Mouse (Mus musculus): ENCODE results near the gene Treml1.
"Not testable (repeated sequence)": the region's sequence is repeated elsewhere in the genome, so short reads cannot be mapped to it uniquely, and the experiment has no call there.

Treml1 gene

DNA sequence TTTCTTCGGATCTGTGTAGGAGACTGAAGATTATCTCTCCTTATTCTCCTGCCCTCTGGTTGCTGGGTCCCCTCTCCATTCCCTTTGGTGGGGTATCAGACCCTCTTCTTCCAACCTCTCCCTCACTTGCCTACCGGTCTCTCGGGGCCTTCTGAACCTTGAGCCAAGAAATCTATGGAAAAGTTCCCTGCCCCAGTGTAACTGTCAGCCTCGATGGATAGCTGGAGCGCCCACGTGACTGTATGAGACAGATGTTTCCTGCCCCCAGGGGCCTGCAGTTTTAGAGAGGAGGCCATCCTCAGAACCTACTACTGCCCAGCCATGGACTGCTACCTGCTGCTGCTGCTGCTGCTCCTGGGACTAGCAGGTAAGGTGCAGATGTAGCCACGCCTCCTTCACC lies at the start of gene Treml1:
Treml1 (plus strand) TSS at position 301 of the 400 bp plus-strand sequence.
- ATAC-seq (ENCODE audit: low TSS enrichment), result no peak

DNA sequence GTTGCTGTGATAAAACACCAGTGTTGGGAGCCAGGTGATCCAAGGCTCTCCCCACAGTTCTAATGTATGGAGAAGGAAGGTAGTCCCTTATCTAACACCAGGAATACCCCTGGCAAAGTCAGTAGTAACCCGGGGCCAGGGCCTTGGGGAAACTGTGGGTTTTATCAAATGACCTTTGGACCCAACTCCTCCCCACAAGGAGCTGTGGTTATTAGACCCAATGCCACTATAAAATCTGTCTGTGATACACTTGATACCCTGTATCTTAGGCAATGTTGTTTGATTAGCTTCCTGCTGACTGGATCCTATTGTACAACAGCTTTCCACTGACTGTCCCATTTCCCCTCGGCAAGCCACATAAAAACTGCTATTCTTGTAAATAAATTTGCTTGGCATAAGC lies 47.6 kb upstream of the Treml1 start:
- ATAC-seq (ENCODE audit: low TSS enrichment), result no peak

DNA sequence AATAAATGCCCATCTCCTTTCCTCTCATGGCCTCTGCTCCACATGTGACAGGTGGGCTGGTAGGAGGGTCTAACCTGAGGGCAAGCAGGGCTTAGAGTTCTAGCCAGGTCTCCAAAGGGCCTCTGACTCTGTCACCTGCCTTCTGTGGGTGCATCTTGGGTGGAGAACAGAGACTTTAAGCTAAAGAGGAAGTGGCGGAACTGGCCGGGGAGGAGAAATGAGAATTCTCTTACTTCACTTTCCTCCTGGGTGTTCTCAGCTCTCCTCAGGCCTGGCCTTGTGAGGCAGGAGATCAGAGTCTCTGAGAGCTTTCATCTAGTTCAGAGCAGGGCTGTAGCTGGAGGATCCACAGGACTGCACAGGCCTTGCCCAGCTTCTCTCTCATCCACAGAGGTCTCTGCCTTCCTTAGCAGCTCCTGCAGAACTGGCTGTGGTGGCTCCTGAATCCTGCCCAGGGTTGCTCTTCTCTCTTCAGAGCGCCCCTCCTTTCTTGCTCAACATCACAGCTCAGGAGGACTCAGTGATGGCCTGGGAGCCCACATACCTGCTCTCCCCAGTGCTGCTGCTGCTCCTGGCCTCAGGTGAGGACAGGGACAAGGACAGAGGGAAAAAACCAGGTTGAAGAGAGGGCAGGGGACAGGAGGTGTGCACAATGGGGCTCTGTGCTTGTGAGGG lies 43.7 kb upstream of the Treml1 start, which contains the start of gene B430306N03Rik:
B430306N03Rik (plus strand) TSS at position 237 of the 675 bp plus-strand sequence.
- not testable (repeated sequence) for ATAC-seq (ENCODE audit: low TSS enrichment)

DNA sequence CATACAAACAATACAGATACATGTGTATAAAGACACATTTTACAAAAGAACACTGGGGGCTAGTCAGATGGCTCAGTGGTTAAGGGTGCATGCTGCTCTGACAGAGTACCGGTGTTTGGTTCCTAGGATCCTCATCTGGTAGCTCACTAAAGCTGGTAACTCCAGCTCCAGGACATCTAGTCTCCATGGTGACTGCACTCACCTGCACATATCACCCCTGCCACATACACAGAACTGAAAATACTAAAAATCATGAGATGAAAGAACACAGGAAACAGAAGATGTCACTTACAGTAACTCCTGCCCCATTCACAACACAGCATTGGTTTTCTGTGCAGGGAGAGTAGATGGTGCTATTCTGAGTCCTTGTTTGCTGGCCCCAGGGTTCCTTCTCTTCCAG lies 41.0 kb upstream of the Treml1 start:
- no peak for ATAC-seq (ENCODE audit: low TSS enrichment)

DNA sequence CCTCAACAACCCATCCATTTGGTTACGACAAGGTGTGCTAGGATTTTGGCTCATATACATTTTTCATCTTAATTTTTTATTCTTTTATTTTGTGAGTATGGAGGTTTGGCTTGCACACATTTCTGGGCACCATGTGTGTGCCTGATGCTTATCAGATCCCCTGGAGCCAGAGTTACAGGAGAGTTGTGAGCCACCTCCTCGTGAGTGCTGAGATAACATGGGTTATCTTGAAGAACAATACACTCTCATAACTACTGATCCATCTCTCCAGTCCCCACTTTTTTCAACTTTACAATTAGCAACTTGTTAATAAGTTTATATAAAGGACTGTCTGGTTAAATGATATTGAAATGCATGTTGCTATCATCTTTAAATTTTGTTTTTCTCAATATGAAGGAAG lies 38.4 kb upstream of the Treml1 start:
- no peak for ATAC-seq (ENCODE audit: low TSS enrichment)

DNA sequence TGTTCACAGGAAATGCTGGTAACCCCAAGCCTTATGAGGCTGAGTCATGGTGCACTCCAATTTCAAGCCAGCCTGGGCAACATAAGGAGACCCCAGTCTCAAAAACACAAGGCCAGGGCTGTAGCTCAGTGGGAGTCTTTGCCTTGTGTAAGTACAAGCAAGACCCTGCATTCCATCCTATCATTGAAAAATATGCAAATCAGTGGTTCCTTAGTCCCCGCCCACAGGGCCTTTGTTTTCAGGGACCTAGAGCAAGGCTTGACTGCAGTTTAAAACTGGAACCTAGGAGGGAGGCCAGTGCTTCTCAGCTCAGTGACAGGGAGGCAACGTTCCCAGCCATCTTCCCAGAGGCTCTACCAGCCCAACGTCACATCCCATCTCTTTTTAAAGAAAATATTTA lies 36.5 kb upstream of the Treml1 start:
- ATAC-seq (ENCODE audit: low TSS enrichment), result no peak

DNA sequence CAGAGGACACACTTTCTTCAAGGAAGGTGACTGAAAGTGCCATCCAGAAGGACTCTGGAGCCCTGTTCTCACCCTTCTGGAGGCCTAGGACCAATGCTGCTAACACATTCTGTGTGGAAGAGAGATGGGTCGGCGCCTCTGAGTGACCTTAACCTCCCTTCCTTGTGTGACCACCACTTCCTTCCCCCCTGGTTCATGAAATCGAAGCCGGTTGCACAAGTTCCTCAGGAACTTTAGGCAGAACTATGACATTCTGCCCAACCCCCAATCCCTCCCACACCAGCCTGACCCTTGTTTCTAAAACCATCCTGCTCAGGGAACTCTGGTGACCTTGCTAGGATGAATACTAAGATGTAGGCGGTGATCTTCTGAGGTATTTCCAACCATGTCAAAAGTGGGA lies 35.5 kb upstream of the Treml1 start:
- no peak for ATAC-seq (ENCODE audit: low TSS enrichment)

DNA sequence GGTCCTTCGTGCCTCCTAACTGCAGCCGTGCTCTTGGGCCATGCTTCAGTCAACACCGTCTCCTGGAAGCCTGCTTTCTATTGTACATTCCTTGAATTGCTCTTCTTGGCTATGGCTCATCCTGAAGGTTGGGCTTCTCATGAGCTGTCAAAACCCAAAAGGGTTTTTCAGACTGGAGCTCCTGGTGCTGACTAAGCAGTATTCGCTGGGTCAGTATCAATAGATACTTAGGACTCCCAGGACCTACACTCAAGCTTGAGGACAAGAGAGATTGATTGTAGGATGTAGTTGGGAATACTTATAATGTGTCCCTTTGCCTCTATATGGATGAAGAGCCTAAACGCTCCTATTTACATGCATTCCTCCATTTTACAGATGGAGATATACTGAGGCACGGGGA lies 34.6 kb upstream of the Treml1 start:
- no peak for ATAC-seq (ENCODE audit: low TSS enrichment)

DNA sequence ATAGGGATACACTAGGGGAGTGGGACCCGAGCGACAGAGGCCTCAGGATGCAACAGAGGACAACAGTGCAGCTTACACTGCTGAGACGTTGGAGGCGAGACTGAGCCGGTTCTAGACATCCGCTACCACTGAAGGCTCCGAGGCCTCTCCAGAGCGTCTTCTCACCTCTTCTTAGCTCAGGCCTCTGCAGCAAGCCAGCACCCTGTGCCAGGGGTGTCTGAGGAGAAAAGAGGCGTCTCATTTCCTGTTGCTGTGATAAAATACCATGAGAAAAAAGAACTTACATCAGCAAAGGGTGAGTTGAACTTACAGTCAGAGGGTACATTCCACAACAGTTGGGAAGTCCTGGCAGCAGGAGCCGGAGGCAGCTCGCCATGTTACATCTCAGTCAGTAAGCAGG lies 34.1 kb upstream of the Treml1 start:
- ATAC-seq (ENCODE audit: low TSS enrichment), result no peak

DNA sequence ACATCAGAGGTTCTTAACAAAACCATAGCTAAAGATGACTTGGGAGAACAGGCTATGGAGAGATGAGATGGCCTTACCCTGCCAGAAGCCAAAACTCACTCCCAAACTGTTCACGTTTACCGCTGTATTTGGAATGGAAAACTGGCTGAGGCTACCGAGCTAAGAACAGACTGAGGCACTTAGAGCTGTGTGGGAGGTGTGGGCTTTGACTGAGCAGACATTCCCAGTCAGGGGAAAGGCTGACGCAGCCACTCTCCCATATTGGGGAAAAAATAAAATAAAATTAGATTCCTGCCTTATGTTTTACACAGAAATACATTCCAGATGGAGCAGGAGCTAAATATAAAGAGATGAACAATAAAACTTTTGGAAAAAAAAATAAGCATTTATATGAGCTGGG lies 33.1 kb upstream of the Treml1 start:
- ATAC-seq (ENCODE audit: low TSS enrichment), result peak; percentile 97

DNA sequence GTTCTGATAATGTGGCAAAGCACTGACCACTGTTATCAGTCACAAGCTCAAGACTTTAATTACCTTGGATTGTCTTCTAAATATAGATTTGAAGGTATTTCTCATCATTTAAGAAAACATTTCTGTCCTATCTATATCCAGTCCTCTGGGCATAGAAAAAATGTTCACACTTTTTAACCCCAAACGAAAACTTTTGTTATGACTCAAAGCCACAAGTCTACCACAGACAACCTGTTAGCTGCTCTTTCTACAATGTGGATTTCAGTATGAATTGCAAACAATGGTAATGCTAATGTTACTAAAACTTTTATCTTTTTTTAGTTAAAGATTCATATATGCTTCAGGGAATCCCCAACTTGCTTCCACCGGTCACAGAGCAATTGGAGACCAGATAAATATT lies 27.2 kb upstream of the Treml1 start:
- ATAC-seq (ENCODE audit: low TSS enrichment), result no peak

DNA sequence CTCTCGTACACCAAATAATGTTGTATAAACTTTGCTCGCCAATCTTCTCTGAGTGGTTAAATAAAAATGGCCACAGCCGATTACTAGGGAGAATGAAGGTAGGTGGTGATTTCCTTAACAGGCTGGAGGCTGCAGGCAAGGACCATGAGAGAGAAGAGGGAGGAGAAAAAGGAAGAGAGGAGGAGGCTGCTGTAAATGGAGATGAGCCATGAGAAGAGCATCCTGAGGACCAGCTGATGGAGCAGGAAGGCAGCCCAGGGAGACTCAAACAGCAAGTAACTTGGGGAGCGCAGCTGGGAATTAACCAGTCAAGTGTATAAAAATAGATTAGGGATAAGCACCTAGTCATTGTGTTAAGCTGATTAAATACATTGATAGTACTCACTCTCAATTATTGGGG lies 25.5 kb upstream of the Treml1 start:
- peak; percentile 55; the same call in 1 of the 2 replicates for ATAC-seq (ENCODE audit: low TSS enrichment)

DNA sequence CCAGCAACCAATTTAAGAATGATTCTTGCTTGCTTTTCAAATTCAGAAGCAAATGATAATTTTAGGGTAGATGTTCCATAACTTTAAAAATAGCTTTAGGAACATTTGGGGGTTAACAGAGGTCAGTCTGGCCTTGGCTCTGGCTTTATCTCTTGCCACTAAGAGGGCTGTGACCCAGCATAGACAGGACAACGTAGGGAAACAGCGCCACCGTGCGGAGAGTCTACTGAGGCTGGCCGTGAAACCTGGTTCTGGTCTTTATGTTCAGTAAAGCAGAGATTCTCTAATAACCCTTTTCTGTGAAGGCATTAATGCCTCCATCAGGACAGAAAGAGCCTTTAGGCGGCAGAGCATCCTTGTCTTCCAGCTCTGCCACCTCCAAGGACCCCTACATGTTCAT lies 22.9 kb upstream of the Treml1 start:
- ATAC-seq (ENCODE audit: low TSS enrichment), result peak; percentile 82

DNA sequence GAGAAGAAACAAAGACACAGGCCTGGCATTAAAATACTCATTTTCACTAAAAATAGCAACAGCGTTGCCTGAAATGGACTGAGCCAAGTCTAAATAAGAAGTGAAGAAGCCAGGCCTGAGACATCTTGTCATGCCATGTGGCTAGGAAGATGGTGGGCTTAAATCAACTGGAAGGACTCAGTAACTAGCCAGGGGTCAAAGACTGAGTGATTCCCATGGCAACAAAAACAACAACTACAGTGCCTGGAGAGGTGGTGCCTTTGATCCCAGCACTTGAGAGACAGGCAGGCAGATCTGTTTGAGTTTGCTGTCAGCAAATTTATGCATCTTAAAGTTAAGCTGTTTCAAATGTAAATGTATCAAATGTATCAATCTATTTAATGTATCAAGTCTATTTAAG lies 19.4 kb upstream of the Treml1 start:
- no peak for ATAC-seq (ENCODE audit: low TSS enrichment)

DNA sequence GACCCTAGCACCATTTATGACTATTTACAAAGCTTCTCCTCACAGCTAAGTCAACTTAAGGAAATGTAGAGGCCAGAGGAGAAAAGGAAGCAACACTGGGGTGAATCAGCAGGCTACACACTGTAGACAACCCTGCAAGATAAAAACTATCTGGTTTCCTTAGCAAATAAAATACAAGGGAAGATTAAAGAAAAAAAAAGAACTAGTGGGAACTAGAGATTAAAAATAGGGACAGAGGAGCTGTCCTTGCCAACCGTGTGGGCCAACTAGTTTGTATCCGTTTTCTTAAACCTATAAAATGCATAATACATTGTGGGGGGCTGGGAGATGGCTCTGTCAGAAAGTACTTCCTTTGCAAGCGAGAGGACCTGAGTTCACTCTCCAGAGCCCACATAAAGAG lies 17.8 kb upstream of the Treml1 start:
- peak; percentile 71 for ATAC-seq (ENCODE audit: low TSS enrichment)

DNA sequence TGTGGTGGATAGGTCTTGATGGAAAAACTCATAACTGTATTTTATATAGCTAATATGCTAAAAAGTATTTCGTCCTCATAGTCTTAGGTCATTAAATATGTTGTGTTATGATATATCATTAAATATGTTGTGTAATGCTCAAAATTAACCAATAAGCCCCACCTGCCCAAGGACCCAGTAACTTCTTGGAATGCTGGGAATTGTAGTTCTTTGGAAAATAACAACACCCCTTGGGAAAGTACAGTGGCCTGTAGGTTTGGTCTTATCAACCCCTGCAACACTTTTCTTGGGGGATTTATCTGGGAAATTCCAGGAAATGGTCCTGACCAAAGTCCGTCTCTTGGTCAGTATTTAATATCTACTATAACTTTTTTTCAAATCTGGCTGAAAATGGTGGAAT lies 16.7 kb upstream of the Treml1 start:
- no peak for ATAC-seq (ENCODE audit: low TSS enrichment)

DNA sequence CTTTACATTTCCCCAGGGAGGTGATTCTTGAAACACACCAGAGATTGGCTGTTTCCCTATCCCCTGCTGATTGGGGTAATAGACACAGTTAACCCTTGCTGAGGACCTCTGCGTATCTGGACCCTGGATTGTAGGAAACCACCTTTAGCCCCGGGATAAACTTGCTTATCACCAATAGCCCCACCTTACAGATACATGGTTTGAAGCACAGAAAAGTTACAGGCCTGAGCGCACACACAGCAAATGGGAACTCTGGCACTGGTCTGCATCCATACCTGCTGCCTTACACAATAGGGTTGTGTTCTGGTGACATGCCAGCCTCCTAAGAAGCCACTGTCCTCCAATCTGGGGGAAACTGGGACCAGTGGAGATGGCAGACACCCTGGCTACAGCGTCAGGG lies 13.9 kb upstream of the Treml1 start:
- no peak for ATAC-seq (ENCODE audit: low TSS enrichment)

DNA sequence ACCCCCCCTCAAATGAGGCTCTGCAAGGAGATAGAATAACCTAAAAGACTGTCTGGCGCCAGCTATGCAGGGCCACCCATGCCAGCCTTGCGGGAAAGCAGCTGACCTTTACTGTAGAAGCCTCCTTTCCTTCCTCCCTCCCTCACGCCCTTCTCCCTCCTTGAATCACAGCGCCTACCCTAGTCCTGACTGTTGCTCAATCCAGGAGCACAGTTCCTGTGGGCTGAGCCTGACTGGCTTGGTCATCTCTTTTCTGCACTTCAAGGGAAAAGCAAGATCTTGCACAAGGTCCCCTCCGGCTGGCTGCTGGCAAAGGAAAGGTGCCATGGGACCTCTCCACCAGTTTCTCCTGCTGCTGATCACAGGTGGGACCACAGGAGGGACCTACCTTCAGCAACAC lies 13.5 kb upstream of the Treml1 start, which contains the start of gene Trem2:
Trem2 (plus strand) TSS at position 171 of the 400 bp plus-strand sequence.
- ATAC-seq (ENCODE audit: low TSS enrichment), result peak; percentile 29; the same call in 1 of the 2 replicates

DNA sequence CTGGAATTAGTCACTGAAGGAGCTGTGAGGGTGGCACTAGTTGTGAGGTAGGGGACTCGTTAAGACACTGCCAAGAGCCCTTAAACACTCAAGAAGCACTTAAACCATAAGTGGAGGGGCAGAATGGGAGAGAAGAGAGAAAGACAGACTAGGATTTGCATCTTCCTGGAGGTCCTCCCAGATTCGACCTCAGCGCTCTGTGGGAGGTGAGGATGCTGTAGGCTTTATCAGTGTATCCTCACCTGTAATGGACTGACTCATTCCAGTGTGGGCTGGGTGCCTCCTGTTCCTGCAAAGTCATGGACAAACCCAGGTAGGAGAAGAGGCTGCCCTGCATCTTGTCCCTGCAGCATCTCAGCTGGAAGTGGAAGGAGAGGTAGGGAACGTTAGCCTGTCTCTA lies 12.9 kb upstream of the Treml1 start:
- ATAC-seq (ENCODE audit: low TSS enrichment), result peak; percentile 14; the same call in 1 of the 2 replicates

DNA sequence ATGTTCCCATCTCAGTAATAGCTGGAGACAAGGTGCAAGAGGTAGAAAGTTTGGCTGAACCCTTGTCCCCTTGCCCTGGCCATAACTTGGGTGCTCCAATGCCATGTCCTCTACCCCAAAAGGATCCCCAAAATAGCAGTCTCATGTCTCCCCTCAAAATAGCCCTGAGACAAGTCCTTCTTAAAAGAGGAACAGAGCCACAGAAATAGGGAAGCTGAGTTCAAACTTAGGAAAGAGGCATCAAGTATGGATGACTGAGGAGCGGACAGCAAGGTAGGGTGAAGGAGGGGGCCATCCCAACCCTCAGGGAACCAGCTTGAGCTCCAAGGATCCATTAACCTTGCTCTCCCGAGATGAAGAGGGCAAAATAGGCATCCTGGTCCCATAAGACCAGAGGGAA lies 12.4 kb upstream of the Treml1 start:
- ATAC-seq (ENCODE audit: low TSS enrichment), result no peak

DNA sequence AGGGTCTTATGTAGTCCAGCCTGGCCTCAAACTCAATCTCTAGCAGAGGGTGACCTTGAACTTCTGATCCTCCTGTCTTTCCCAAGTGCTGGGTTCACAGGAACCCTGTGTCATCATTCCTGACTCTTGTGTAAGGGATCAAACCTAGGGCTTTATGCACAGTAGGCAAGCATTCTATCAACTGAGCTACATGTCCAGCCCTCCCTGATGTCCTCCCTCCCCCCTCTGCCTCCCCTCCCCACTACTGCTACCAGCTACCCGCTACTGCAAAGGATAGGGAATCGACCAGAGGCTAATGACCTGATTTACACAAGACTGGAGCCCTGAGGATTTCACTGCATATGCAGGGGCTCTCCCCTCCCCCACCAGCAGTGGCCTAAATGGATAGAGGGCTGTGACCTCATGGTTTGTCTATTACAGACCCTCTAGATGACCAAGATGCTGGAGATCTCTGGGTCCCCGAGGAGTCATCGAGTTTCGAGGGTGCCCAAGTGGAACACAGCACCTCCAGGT lies 9.0 kb upstream of the Treml1 start:
- no peak for ATAC-seq (ENCODE audit: low TSS enrichment)

DNA sequence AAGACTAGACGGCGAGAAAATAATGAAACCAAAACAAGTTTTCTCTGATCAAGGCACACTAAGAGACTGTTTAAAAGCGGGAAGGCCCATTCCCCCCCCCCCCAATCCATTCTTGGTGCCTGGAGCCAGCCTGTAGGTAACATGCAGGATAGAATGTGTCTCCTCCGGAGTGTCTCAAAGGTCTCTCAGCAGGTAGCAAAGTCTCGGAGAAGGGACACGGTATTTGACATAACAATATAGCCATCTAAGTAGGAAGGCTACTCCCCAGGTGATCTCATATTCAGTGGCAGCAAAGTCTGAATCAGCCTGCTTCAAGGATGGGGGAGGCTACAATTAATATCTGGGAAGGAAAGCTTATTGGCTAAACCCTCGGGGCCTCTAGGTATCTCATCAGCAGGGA lies 6.7 kb upstream of the Treml1 start:
- ATAC-seq (ENCODE audit: low TSS enrichment), result not testable (repeated sequence)

DNA sequence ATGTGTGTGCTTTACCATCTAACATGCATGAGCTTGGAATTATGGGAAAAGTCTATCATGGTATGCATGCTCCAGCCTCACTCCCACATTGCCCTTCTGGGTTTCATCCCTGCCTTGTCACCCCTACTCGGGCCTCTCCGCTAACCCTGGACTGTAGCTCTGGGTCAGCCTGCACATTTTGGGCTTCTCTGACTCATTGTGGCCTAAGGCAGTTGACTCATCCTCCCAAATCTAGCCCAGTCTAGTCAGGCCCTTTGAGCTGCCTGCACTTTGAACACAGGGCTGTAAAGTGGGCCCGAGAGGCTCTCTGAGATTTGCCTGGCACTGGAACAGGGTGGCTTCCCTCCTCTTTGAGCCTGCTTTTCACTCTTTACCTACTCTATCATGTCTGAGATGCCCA lies 3.9 kb upstream of the Treml1 start:
- no peak for ATAC-seq (ENCODE audit: low TSS enrichment)

DNA sequence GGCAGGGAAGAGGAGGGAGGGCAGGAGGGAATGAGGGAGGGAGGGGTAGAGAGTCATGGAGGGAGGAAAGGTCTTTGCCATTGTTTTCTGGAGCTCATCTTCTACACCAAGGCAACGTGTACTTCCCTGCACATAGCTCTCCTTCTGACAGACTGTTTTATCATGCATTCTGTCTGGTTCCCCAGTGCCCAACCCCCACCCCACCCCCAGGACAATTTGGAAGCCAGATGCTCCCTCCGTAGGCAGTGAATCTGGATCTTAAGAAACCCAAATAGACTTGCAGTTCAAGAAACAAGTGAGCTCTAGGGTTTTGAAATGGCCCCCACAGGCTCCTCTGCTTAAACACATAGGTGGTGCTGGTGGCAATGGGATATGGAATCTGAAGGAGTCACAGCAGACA lies 1.8 kb upstream of the Treml1 start:
- peak; percentile 64 for ATAC-seq (ENCODE audit: low TSS enrichment)
